Mouse (Mus musculus) adrenal gland, postnatal 36 days (tissue): Measurements from ENCODE around the gene Tmem220. TPM values are rescaled to one million over a fixed set of nuclear protein-coding genes. Genes with fewer than 3 reads are reported as not detected.

ENCODE experiments used
- DNase-seq, 2 experiments: peaks; one replicate each; pipeline ENCODE4 v3.0.0; 2021; ENCODE audit warnings: mixed read lengths in 1 of 2
- total RNA-seq, 2 experiments: library from RNA; stranded (reverse); gene quantifications; 2 replicates each; pipeline ENCODE4 v1.2.3; 2021

Gene Tmem220
- total RNA-seq, 2 experiments from 2014 or later = 5.8 to 10.2 TPM

DNA sequence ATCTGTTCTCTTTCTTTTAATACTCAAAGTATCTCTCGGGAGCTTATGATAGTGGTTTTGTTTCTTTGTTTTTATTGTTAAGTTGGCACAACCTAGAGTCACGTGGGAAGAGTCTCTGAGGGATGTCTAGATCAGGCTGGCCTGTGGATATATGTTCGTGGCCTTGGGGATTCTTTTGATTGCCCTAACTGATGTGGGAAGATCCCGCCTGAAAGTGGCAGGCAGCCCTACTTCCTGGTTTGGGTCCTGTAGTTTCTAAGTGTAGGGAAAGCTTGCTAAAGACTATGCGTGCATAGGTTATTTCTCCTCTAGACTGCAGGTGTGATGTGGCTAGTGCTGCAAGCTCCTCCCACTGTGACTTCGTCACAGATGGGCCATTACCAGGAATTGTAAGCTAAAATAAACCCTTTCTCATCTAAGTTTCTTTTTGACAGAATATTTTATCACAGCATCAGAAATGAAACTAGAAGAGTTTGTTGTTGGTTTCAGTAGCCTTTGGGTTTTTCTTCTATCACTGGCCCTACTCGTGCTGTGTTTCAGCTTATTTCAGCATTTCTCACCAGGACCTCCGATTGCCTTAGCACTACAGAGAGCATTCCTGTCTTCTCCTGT lies 29.9 kb downstream of the Tmem220 start:
- no peak for DNase-seq

DNA sequence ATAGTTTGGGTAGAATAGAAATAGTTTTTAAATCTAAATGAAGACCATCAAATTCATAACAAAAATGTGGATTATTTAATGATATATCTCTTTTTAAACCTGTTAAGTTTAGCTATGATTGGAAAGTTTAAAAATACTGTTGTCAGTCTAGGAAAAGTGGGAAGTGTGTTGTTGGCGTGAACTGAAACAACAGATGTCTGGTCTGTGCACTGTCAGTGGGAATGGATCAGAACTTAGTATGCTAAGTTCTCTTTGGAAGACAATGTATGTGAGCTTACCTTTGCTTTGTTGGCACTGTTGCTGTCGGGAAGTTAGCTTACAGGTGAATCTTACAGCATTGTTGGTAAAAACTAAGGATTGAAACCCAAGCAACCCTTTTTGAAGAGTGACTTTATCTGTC lies 36.4 kb downstream of the Tmem220 start:
- no peak for DNase-seq

DNA sequence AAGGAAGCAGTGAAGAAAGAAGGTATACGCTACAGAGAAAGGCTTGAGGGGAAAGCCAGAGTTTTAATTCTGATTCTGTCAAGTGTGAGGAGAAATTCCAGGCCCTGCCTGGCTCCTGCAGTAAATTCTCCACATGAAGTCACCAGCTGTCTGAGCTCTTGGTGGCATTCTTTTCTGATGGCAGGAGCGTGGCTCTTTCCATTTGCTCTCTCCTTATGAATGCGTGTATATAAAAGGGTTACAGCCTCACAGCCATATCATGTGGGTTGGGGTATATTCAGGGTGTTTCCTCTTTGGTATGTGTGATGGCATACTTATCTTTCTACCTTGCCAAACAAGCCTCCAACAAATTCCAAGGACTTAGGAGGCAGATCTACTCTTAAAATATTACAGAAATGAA lies 37.8 kb downstream of the Tmem220 start:
- DNase-seq = no peak

DNA sequence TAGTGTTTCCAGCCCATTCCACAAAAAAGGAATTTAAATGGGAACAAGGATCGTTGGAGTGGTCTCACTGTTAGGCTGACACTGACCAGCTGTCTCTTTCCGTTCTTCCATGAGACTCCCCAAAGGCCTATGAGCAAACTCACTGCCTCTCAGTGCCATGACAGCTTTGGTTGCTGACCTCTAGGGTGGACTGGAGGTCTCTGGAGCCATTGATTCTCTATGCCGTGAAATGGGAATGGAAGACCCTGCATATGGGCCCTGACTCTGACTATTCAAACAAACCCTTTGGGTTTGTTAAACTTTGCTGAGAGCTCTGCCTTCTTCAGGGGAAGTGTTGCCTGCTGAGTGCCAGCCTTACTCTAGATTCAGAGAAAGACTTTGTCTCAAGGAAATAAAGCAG lies 42.8 kb downstream of the Tmem220 start:
- DNase-seq = no peak

DNA sequence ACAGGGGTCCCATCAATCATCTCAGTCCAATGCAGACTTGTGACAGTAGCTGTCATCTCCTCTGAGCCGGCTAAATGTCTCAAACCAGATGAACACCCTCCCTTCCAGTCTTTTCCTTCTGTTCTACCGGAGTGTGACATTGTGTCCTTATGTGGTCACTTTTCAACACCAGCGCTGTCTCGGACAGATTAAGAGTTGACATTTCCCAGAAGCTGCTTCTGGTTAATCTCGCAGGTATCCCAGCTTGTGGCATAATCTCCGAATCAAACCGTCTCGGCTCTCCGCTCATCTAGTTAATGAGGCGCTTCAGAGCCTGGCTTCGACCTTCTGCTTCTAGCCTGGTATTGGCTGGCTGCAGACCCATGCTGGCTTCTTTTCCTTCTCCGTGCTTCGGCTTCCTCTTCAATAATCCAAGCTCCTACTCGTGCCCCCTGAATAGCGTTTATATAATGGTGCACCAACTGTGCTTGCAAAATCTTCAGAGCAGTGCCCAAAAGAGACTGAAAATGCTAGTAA lies 47.7 kb downstream of the Tmem220 start:
- no peak for DNase-seq

DNA sequence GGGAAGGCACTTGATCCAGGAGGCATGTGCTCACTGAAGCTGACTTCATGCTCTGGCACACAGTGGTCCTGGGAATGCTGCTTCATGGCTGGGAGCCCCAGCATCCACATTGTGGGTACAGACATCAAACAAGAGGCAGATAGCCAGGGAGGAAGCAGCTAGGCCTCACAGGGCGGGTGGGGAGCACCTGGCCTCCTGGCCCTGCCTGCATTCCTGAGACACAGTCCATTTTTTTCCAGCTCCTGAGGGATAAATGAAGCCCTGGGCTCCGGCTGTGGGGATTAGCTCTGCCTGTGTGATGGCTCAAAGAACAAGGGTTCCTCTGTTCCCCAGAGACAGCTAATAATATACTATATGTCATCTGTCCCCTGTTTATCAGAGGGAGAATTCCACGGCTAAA lies 50.1 kb downstream of the Tmem220 start:
- DNase-seq = no peak

DNA sequence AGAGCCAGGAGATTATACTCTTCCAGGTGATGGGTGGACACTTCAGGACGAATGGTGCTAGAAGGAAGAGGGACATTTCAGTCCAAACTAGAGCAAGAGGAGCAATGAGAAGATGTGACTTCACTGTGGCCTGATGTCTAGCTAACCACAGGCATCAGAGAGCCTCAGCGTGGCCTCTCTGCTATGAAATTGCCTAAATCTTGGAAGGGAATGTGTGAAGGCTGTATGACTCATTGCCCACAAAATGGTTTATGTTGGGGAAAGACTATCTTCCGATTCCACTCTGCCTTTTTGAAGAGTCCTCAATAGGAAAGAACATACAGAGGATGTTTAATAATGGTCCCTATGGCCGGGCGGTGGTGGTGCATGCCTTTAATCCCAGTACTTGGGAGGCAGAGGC lies 51.8 kb downstream of the Tmem220 start:
- peak in 1 of 2 experiments; percentile 11 for DNase-seq

DNA sequence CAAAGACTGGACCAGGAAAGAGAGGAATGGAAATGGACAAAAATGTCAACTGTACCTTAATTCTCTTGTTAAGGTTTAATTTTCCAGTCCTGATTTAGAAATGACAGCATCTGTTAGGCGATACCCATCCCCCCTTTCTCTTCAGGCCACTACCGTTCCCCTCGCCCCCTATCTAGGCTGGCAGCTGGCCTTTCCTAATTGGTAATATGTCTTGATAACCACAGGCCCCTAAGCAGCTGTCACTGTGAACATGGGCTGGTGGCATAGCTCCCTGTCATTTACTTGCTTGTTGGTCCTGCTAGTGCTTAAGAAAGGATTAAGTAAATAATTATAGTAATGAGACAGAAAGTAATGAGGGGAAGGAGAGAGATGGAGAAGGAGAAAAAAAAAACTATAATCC lies 52.5 kb downstream of the Tmem220 start:
- no peak for DNase-seq

DNA sequence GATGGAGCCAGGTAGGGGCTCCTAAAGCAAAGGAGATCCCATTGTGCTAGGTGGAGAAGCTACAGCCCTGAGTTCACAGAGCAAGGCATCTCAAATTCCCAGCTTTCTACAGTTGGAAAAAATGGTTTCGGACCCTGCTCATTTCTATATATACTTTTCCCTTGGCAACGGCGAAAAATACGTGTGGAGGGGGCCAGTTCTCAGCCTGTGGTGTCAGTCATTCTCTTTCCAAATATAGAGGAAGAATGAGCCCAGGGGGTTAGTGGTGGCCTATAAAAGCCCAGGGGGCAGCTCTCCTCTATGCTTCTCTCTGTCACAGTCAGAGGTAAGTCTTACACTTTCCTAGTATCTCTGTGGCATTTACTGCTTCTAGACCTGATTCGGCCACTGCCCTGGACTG lies 53.0 kb downstream of the Tmem220 start, which contains the start of gene Myh3:
Myh3 (plus strand) TSS at position 301 of the 400 bp plus-strand sequence.
- DNase-seq = no peak

DNA sequence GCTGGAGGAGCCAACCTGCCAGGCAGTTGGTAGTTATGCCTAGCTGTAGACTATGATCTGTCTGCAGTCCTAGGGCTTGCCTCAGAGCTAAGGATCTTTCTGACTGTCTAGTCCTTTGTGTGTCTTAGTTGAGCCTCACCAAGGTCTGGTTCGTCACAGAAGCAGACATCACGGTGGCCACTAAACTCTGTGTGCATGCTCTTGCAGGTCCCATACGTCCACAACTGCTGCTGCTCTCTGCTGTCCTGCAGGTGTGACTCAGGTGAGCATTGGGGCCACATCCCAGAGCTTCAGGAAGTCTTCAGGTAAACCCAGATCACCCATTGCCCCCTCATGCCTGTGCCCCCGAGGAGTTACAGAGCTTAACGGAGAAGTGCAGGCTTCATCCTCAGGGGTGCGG lies 53.9 kb downstream of the Tmem220 start:
- no peak for DNase-seq

DNA sequence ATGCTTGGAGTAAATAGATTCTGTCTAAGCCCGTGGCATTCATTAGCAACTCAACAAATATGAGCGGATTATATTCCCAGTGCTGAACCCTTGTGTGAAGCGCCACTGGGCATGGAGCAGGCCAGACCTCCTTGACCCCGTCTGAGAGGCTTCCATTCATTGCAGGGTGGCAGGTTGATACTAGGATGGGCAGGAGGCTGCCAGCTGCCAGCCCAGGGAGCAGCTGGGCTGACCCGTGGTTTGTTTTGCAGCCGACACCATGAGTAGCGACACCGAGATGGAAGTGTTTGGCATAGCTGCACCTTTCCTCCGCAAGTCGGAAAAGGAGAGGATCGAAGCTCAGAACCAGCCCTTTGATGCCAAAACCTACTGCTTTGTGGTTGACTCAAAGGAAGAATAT lies 54.8 kb downstream of the Tmem220 start:
- DNase-seq = no peak

DNA sequence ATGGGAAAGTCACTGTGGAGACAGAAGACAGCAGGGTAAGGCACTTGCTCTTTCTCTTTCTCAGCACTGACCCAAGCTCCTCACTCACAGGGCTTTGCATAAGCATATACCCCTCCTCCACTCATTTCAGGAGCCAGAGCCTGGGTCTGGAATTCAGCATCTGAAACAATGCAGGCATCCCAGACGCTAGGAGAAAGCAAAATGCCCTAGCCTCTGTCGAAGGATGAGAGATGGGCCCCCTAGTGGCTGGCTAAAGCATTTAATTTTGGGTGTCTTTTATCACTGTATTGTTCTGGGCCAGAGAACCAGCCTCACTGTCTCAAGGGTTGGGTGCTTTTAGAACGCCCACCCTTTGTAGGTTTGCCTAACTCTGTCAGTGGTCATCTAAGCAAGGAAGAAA lies 55.2 kb downstream of the Tmem220 start:
- DNase-seq = peak; percentile 63 to 78

DNA sequence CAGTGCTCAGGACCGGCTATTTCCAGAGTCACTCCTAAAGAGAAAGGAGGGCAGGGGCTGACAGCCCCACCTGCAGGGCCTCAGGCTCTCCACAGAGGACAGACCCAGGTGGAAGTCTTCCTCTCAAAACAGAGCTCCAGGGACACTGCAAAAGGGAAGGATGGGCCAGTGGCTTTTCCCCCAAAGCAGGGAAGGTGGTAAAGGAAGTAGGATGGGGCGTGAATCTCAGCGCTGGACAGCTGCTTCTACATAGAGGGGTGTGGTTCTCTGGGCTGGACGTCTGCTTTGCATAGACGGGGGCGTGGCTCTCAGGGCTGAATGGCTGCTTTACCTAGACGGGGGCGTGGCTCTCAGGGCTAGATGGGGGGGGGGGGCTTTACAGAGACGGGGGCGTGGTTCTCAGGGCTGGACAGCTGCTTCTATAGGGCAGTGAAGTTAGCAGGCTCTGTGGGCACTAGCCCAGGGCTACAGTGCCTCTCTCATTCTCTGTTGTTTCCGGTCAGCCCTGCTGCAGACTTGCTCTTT lies 56.2 kb downstream of the Tmem220 start:
- DNase-seq = peak; percentile 39 to 47

DNA sequence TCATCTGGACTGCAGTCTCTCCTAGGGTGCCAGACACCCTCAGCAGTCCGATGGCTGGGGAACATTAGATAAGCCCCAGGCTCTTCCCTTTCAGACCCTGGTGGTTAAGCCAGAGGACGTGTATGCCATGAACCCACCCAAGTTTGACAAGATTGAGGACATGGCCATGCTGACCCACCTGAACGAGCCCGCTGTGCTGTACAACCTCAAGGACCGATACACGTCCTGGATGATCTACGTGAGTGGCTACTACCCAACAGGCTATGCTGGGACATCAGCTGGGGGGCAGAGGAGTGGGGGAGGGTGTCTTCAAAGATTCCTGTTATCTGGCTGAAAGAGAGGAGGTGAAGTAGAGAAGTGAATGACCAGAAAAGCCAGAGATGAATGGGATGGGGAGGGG lies 57.2 kb downstream of the Tmem220 start:
- no peak for DNase-seq

DNA sequence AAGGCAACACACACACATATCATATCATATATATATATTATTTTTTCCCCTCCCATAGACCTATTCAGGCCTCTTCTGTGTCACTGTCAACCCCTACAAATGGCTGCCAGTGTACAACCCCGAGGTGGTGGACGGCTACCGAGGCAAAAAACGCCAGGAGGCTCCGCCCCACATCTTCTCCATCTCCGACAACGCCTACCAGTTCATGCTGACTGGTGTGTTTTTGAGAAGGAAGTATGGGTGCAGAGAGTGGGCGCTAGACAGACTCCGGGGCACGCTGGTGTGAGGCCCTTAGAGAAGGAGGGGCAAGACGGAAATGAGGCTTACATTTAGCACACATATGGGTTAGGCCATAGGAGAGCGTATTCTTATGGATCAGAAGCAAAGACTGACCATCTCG lies 57.8 kb downstream of the Tmem220 start:
- no peak for DNase-seq

DNA sequence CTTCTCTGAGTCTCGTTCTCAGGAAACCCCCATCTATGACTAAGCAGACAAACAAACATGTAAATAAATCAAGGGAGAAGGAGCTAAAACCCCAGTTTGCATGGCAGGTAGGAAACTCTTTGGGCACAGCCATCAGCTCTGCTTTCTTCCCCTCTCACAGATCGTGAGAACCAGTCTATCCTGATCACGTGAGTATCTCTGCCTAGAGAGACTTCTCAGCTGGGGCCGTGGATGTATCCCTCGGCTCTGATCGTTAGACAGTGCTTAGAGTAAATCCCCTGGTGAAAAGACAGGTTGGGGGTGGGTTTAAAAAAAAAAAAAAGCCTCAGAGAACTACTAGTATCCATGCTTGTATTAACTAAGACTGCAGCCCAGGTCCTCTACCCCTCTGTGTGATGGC lies 58.3 kb downstream of the Tmem220 start:
- no peak for DNase-seq

DNA sequence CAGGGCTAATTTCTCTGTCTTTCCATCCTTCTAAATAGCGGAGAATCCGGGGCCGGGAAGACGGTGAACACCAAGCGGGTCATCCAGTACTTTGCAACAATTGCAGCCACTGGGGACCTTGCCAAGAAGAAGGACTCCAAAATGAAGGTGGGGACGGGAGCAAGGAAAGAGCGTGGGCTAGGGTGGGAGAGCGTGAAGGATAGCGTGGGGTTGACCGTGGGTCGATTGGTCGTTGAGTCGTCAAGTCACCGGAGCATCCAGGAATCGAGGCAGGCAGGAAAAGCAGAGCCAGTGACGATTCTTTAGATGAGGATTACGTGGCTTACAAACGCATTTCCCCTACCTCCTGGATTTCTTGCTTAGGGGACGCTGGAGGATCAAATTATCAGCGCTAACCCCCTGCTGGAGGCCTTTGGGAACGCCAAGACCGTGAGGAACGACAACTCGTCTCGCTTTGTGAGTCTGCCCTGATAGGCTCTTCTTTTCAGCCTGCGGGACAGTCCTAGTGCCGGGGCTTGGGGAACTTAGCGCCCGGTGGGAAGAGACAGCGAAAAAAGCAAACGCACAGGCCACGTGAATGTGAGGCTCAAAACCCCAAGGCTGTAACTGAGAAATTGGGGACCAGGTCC lies 58.9 kb downstream of the Tmem220 start:
- DNase-seq = no peak

Other genes starting within 250 kb of the Tmem220 start
- gene Pirt, start 113.2 kb upstream of the Tmem220 start, total RNA-seq = 1 to 10 TPM; 6.9 to 7.9 TPM
- gene Tmem238l, start 68.5 kb upstream of the Tmem220 start, total RNA-seq = not detected
- gene Adprm, start 27.4 kb downstream of the Tmem220 start, total RNA-seq = 10 to 100 TPM; 22.3 to 22.4 TPM
- 10 to 100 TPM; 21.9 to 22.4 TPM for gene Sco1, start 27.5 kb downstream of the Tmem220 start, total RNA-seq
- gene Myh3, start 53.1 kb downstream of the Tmem220 start, total RNA-seq = under 1 TPM; 0.03 to 0.07 TPM
- under 1 TPM in 1 of 2 experiments, not detected in 1; 0.20 TPM for gene Myh2, start 145.9 kb downstream of the Tmem220 start, total RNA-seq
- gene Myh1, start 174.9 kb downstream of the Tmem220 start, total RNA-seq = under 1 TPM; 0.10 to 0.20 TPM
- not detected for gene Myh4, start 212.9 kb downstream of the Tmem220 start, total RNA-seq